Mouse (Mus musculus): Measurements from ENCODE around the gene Bicra.

DNA sequence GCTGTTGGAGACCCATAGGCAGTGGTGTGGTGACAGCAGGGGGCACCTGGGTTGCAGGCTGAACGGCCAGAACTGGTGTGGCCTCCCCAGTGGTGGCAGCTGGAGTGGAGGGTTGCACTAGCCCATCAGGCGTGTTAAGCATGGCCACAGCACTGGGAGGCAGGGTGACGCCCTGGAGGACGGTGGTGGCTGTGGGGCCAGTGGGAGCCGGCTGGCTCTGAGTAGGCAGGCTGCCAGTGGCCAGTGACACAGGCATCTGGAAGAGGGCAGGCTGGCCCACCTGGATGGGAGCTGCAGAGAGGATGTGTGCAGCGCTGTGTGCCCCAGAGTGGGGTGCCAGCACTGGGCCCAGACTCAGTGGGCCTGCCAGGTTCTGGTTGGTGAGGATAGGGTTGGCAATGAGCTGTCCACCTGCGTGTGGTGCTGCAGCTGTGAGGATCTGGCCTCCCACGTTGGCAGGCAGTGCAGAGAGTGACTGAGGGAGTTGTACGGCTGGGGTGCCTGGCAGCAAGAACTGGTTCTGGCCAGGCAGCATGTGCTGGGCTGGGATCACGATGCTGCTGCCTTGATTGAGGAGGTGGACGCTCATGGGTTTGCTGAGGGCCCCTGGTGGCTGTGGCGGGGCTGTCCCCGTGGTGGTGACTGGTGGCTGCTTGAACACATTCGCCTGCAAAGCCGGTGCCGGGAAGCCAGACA, 59.9 kb downstream of the Bicra start:
- no peak for TF ChIP-seq POLR2AphosphoS2 (IDR thresholded peaks at IDR 0.05; ENCODE audit: low read depth, low read length)
- no peak for TF ChIP-seq MAZ (IDR thresholded peaks at IDR 0.05; ENCODE audit: low read depth, low read length)
- no peak for TF ChIP-seq MAX (IDR thresholded peaks at IDR 0.05; ENCODE audit: low read length)
- no peak for TF ChIP-seq USF1 (IDR thresholded peaks at IDR 0.05; ENCODE audit: low read depth, low read length)
- no peak for TF ChIP-seq CTCF (conservative IDR thresholded peaks at IDR 0.05 in 1 of 2, IDR thresholded peaks at IDR 0.05 in 1 of 2; ENCODE audit: low read depth in 2 of 2, low read length in 2 of 2)
- TF ChIP-seq RCOR1 (conservative IDR thresholded peaks at IDR 0.05; ENCODE audit: low read depth, low read length): no peak
- TF ChIP-seq TBP (conservative IDR thresholded peaks at IDR 0.05; ENCODE audit: low read depth, low read length): no peak
- TF ChIP-seq E2F4 (IDR thresholded peaks at IDR 0.05; ENCODE audit: insufficient replicate concordance, low read depth, low read length): no peak
- no peak for TF ChIP-seq EP300 (IDR thresholded peaks at IDR 0.05; ENCODE audit: low read length)
- TF ChIP-seq POLR2A (IDR thresholded peaks at IDR 0.05; ENCODE audit: low read depth, low read length): no peak
